Mouse (Mus musculus): ENCODE results near the gene Il10.

GRCm38 (mm10) chr1:131029215-131029614 is 9.6 kb downstream of the Il10 start:
- TF ChIP-seq EP300 (IDR thresholded peaks at IDR 0.05; ENCODE audit: low read depth) (no peak), CTCF (IDR thresholded peaks at IDR 0.05; ENCODE audit: low read depth) (no peak)
